Mouse (Mus musculus): ENCODE measurements around the gene Hist1h2ag.

DNA sequence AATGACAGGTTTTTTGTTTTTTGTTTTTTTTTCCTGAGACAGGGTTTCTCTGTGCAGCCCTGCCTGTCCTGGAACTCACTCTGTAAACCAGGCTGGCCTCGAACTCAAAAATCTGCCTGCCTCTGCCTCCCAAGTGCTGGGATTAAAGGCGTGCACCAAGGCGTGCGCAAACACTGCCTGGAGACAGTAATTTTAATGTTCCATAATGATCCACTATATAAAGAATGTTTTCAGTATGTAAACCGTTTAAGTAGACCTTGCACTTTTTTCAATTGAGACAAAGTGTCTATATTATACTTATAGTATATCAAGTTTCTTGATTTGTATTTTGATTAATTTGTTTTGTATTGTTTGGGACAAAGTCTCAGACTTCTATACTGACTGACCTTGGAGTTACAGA is 3.4 kb downstream of the Hist1h2ag start:
- no peak for TF ChIP-seq CTCF (conservative IDR thresholded peaks at IDR 0.05; ENCODE audit: low read length)
- TF ChIP-seq POU5F1 (IDR thresholded peaks at IDR 0.05; ENCODE audit: borderline replicate concordance, low read length) = no peak
- TF ChIP-seq NANOG (IDR thresholded peaks at IDR 0.05; ENCODE audit: borderline replicate concordance, low read length) = no peak

Data from E14TG2a.4 (cell line).